Mouse (Mus musculus): ENCODE measurements at regions not wholly inside any gene's neighbourhood (a gene's known extent, or its start where the extent isn't known, plus 50 kb on each side); places are given as distances from the start of the nearest gene placed in this dataset.

GRCm38 (mm10) chr19:49964679-49965078 is 713.8 kb downstream of the Sorcs1 start:
- no peak for ATAC-seq
- Histone ChIP-seq H3K4me2 (ENCODE audit: low read length) (no peak overlapping the region), H3K9me3 (replicated peaks; ENCODE audit: control insufficient read depth, low read length, poor library complexity, severe bottlenecking) (no peaks in the 10 kb centered on the region), H3K4me1 (ENCODE audit: control insufficient read depth, insufficient read depth, low read length) (no peaks in the 10 kb centered on the region), H3K27ac (ENCODE audit: low read length) (no peak overlapping the region), H3K9ac (ENCODE audit: low read depth, low read length) (no peak overlapping the region), H3K27me3 (ENCODE audit: control insufficient read depth, insufficient read depth, low read depth, low read length) (no peaks in the 10 kb centered on the region), H3K36me3 (ENCODE audit: control insufficient read depth, insufficient read depth, low read length) (no peaks in the 10 kb centered on the region), H3K4me3 (ENCODE audit: low read depth, low read length) (no peak overlapping the region)
- 60% methylated on average over 5 of the region's 5 CpGs for WGBS

GRCm38 (mm10) chr19:49958517-49958916 is 719.9 kb downstream of the Sorcs1 start:
- H3K9me3 ChIP-seq (replicated peaks; ENCODE audit: control insufficient read depth, low read length, poor library complexity, severe bottlenecking) = no peaks in the 10 kb centered on the region
- no peak overlapping the region for H3K27ac ChIP-seq (ENCODE audit: low read length)
- H3K36me3 ChIP-seq (ENCODE audit: control insufficient read depth, insufficient read depth, low read length) = no peaks in the 10 kb centered on the region
- H3K4me2 ChIP-seq (ENCODE audit: low read length) = no peak overlapping the region
- 72% methylated on average over 5 of the region's 5 CpGs for WGBS
- H3K27me3 ChIP-seq (ENCODE audit: control insufficient read depth, insufficient read depth, low read depth, low read length) = no peaks in the 10 kb centered on the region
- no peak overlapping the region for H3K9ac ChIP-seq (ENCODE audit: low read depth, low read length)
- no peaks in the 10 kb centered on the region for H3K4me1 ChIP-seq (ENCODE audit: control insufficient read depth, insufficient read depth, low read length)
- H3K4me3 ChIP-seq (ENCODE audit: low read depth, low read length) = no peak overlapping the region
- no peak for ATAC-seq

DNA sequence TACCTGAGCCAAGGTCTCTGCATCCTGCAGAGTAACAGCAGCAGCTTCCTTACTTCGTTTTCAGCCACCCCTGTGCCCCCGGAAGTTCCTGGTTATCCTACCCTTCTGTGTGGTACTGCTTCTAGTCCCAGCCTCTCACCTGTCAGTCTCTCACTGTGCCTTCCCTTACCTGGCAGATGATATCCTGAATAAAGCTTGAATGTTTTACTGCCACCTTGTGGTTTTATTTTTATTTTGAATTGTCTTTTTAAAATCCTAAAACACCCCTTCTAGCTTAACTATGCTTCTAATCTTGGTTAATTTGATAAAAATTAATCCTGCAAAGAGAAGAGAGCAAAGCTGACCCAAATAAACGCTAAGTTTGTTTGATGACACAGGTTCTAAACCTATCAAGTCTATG is 747.2 kb downstream of the Sorcs1 start:
- Histone ChIP-seq H3K27me3 (ENCODE audit: control insufficient read depth, insufficient read depth, low read depth, low read length) (no peaks in the 10 kb centered on the region), H3K36me3 (ENCODE audit: control insufficient read depth, insufficient read depth, low read length) (no peaks in the 10 kb centered on the region), H3K9ac (ENCODE audit: low read depth, low read length) (no peak overlapping the region), H3K4me2 (ENCODE audit: low read length) (no peak overlapping the region), H3K27ac (ENCODE audit: low read length) (no peak overlapping the region), H3K4me1 (ENCODE audit: control insufficient read depth, insufficient read depth, low read length) (no peaks in the 10 kb centered on the region), H3K9me3 (replicated peaks; ENCODE audit: control insufficient read depth, low read length, poor library complexity, severe bottlenecking) (no peaks in the 10 kb centered on the region), H3K4me3 (ENCODE audit: low read depth, low read length) (no peak overlapping the region)
- ATAC-seq = no peak
- 52% methylated on average over 3 of the region's 3 CpGs for WGBS

DNA sequence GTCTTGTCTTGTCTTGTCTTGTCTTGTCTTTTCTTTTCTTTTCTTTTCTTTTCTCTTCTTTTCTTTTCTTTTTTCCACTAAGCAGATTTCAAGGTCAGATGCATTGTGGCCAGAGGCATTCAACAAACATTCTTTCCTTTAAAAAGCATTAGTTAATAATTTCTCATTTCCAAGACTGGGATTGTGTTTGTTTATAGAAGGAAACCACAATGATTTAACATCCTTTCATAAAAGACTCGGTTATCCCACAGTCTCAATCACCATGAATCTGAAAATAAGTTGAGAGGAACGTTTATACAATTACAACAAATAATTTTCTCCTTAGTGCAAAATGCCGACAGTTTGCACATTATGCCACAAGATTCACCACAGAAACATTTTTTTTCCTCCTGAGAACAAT is 766.7 kb downstream of the Sorcs1 start:
- no peaks in the 10 kb centered on the region for H3K27me3 ChIP-seq (ENCODE audit: control insufficient read depth, insufficient read depth, low read depth, low read length)
- H3K9ac ChIP-seq (ENCODE audit: low read depth, low read length) = no peak overlapping the region
- no peaks in the 10 kb centered on the region for H3K9me3 ChIP-seq (replicated peaks; ENCODE audit: control insufficient read depth, low read length, poor library complexity, severe bottlenecking)
- H3K27ac ChIP-seq (ENCODE audit: low read length) = no peak overlapping the region
- no peaks in the 10 kb centered on the region for H3K4me1 ChIP-seq (ENCODE audit: control insufficient read depth, insufficient read depth, low read length)
- no peak for ATAC-seq
- no peaks in the 10 kb centered on the region for H3K36me3 ChIP-seq (ENCODE audit: control insufficient read depth, insufficient read depth, low read length)
- WGBS = 78% methylated on average over 3 of the region's 3 CpGs
- H3K4me3 ChIP-seq (ENCODE audit: low read depth, low read length) = no peak overlapping the region
- no peak overlapping the region for H3K4me2 ChIP-seq (ENCODE audit: low read length)

DNA sequence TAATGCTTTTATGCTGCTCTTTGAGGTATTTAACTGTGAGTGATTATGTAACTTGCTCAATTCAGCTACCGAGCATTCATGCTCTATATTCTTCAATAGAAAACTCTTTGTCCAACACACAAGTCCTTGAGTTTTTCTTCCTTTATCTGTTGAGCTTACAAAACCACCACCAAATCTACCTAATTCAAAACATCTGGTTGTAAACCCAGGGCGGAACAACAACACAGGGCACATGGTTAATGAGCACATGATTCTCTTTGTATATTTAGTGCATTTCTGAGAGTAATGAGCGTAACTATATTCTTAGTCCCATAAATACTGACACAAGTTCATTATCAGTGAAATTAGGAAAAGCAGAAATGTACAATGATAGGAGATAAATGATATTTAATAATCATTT is 798.2 kb downstream of the Sorcs1 start:
- no peak overlapping the region for H3K4me2 ChIP-seq (ENCODE audit: low read length)
- no peak overlapping the region for H3K4me3 ChIP-seq (ENCODE audit: low read depth, low read length)
- no peaks in the 10 kb centered on the region for H3K9me3 ChIP-seq (replicated peaks; ENCODE audit: control insufficient read depth, low read length, poor library complexity, severe bottlenecking)
- H3K36me3 ChIP-seq (ENCODE audit: control insufficient read depth, insufficient read depth, low read length) = no peaks in the 10 kb centered on the region
- no peak overlapping the region for H3K27ac ChIP-seq (ENCODE audit: low read length)
- ATAC-seq = no peak
- WGBS = 79% methylated on average over 3 of the region's 3 CpGs
- H3K4me1 ChIP-seq (ENCODE audit: control insufficient read depth, insufficient read depth, low read length) = no peaks in the 10 kb centered on the region
- H3K9ac ChIP-seq (ENCODE audit: low read depth, low read length) = no peak overlapping the region
- H3K27me3 ChIP-seq (ENCODE audit: control insufficient read depth, insufficient read depth, low read depth, low read length) = no peaks in the 10 kb centered on the region

DNA sequence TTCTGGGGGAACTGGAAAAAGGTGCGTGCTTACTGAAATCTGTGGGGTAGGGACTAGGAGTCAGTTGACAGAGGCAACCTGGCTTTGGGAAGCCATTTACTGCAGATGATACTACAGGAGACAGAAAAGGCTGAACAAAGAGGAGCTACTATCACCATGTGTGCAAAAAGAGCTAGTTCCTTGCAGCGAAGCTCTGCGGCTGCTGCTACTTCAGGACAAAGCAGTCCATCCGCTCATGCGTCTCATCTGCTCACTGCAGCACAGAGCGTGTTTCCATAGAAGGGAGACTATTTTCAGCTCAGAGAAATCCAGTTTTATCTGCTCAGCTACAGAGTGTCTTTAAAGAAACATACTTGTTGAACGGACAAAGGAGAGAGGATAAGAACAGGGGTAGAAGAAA is 817.7 kb downstream of the Sorcs1 start:
- Histone ChIP-seq H3K27me3 (ENCODE audit: control insufficient read depth, insufficient read depth, low read depth, low read length) (no peaks in the 10 kb centered on the region), H3K9ac (ENCODE audit: low read depth, low read length) (peak overlapping the region; percentile 38; the same call in 1 of the 2 replicates), H3K4me2 (ENCODE audit: low read length) (peak overlapping the region; percentile 20; the same call in 1 of the 2 replicates), H3K36me3 (ENCODE audit: control insufficient read depth, insufficient read depth, low read length) (no peaks in the 10 kb centered on the region), H3K4me1 (ENCODE audit: control insufficient read depth, insufficient read depth, low read length) (peaks cover 2% of the 10 kb centered on the region), H3K27ac (ENCODE audit: low read length) (peak overlapping the region; percentile 54), H3K9me3 (replicated peaks; ENCODE audit: control insufficient read depth, low read length, poor library complexity, severe bottlenecking) (no peaks in the 10 kb centered on the region), H3K4me3 (ENCODE audit: low read depth, low read length) (no peak overlapping the region)
- peak; percentile 48; the same call in 1 of the 2 replicates for ATAC-seq
- 38% methylated on average over 7 of the region's 7 CpGs for WGBS

GRCm38 (mm10) chr19:49855481-49856035 is 822.9 kb downstream of the Sorcs1 start:
- WGBS = 51% methylated on average over 9 of the region's 9 CpGs
- H3K27me3 ChIP-seq (ENCODE audit: control insufficient read depth, insufficient read depth, low read depth, low read length) = no peaks in the 10 kb centered on the region
- no peak for ATAC-seq

GRCm38 (mm10) chr19:49841984-49842383 is 836.5 kb downstream of the Sorcs1 start:
- Histone ChIP-seq H3K27me3 (ENCODE audit: control insufficient read depth, insufficient read depth, low read depth, low read length) (no peaks in the 10 kb centered on the region), H3K27ac (ENCODE audit: low read length) (no peak overlapping the region), H3K4me1 (ENCODE audit: control insufficient read depth, insufficient read depth, low read length) (peaks cover 2% of the 10 kb centered on the region; the same call in 1 of the 2 replicates), H3K9ac (ENCODE audit: low read depth, low read length) (no peak overlapping the region), H3K9me3 (replicated peaks; ENCODE audit: control insufficient read depth, low read length, poor library complexity, severe bottlenecking) (0 out of 2 replicates have a peak, but pooled peaks cover 2% of the 10 kb centered on the region), H3K4me2 (ENCODE audit: low read length) (no peak overlapping the region), H3K36me3 (ENCODE audit: control insufficient read depth, insufficient read depth, low read length) (no peaks in the 10 kb centered on the region), H3K4me3 (ENCODE audit: low read depth, low read length) (no peak overlapping the region)
- WGBS = 54% methylated on average over 5 of the region's 5 CpGs
- ATAC-seq = no peak

More at GRCm38 (mm10) chr19:49855481-49856035, 822.9 kb downstream of the Sorcs1 start:
- Histone ChIP-seq H3K9ac (ENCODE audit: low read depth, low read length) (no peak overlapping the region), H3K9me3 (replicated peaks; ENCODE audit: control insufficient read depth, low read length, poor library complexity, severe bottlenecking) (no peaks in the 10 kb centered on the region), H3K4me2 (ENCODE audit: low read length) (no peak overlapping the region), H3K36me3 (ENCODE audit: control insufficient read depth, insufficient read depth, low read length) (no peaks in the 10 kb centered on the region), H3K4me3 (ENCODE audit: low read depth, low read length) (no peak overlapping the region), H3K27ac (ENCODE audit: low read length) (no peak overlapping the region), H3K4me1 (ENCODE audit: control insufficient read depth, insufficient read depth, low read length) (peaks cover 2% of the 10 kb centered on the region)

- H3K36me3 ChIP-seq (ENCODE audit: control insufficient read depth, insufficient read depth, low read length) = no peaks in the 10 kb centered on the region
- ATAC-seq = no peak
- H3K9ac ChIP-seq (ENCODE audit: low read depth, low read length) = no peak overlapping the region
- H3K4me2 ChIP-seq (ENCODE audit: low read length) = no peak overlapping the region
- H3K4me1 ChIP-seq (ENCODE audit: control insufficient read depth, insufficient read depth, low read length) = peaks cover 2% of the 10 kb centered on the region; the same call in 1 of the 2 replicates
- H3K27me3 ChIP-seq (ENCODE audit: control insufficient read depth, insufficient read depth, low read depth, low read length) = no peaks in the 10 kb centered on the region
- H3K4me3 ChIP-seq (ENCODE audit: low read depth, low read length) = no peak overlapping the region
- 50% methylated on average over 2 of the region's 2 CpGs for WGBS
- no peak overlapping the region for H3K27ac ChIP-seq (ENCODE audit: low read length)
- H3K9me3 ChIP-seq (replicated peaks; ENCODE audit: control insufficient read depth, low read length, poor library complexity, severe bottlenecking) = no peaks in the 10 kb centered on the region
Observed at GRCm38 (mm10) chr19:49839153-49839911, 839.1 kb downstream of the Sorcs1 start.
